Mouse (Mus musculus) G1E (cell line): Measurements from ENCODE around the gene 1810049J17Rik. TPM values are rescaled to one million over a fixed set of nuclear protein-coding genes. Genes with fewer than 3 reads are reported as not detected.

Experiments used
- ATAC-seq: 2 replicates; pipeline ENCODE4 v1.8.0; 2016; ENCODE audit warnings: mild to moderate bottlenecking; ENCODE audit not compliant: insufficient number of reproducible peaks, poor library complexity, low FRiP score, severe bottlenecking; ENCODE audit errors: extremely low read depth
- DNase-seq: peaks from one replicate; pipeline ENCODE4 v3.0.0; 2012; ENCODE audit warnings: low spot score
- H3K27me3 ChIP-seq: 2 replicates; pipeline ENCODE4 v1.6.1; 2012; ENCODE audit warnings: mild to moderate bottlenecking, low read length, inconsistent platforms; ENCODE audit not compliant: insufficient read depth
- H3K36me3 ChIP-seq: replicated peaks from 2 replicates; pipeline ENCODE3; 2012; ENCODE audit warnings: mild to moderate bottlenecking, inconsistent platforms
- H3K4me1 ChIP-seq: 2 replicates; pipeline ENCODE4 v1.6.1; 2012; ENCODE audit warnings: low read depth, low read length, inconsistent platforms, mixed read lengths; ENCODE audit not compliant: insufficient read depth
- H3K4me3 ChIP-seq: 2 replicates; pipeline ENCODE4 v1.5.1; 2012; ENCODE audit warnings: low read depth, mild to moderate bottlenecking, inconsistent platforms, low read length, moderate library complexity, mixed read lengths
- H3K9me3 ChIP-seq: replicated peaks from 2 replicates; pipeline ENCODE4 v1.6.1; 2012; ENCODE audit warnings: inconsistent platforms
- CTCF ChIP-seq: IDR thresholded peaks from 2 replicates; pipeline ENCODE4 v1.5.1; 2012; ENCODE audit warnings: low read depth, low read length, inconsistent platforms, mixed read lengths
- GATA1 ChIP-seq: IDR thresholded peaks from 2 replicates; pipeline ENCODE4 v1.6.1; 2012; ENCODE audit warnings: borderline replicate concordance, low read length, inconsistent platforms, mixed read lengths
- GATA2 ChIP-seq: IDR thresholded peaks from 2 replicates; pipeline ENCODE4 v1.6.1; 2012; ENCODE audit warnings: low read depth, low read length, inconsistent platforms, borderline replicate concordance
- POLR2AphosphoS5 ChIP-seq: IDR thresholded peaks from 2 replicates; pipeline ENCODE4 v1.6.1; 2012; ENCODE audit warnings: low read depth, low read length, inconsistent platforms; ENCODE audit not compliant: insufficient replicate concordance
- TAL1 ChIP-seq: conservative IDR thresholded peaks from 2 replicates; pipeline ENCODE4 v1.6.1; 2012; ENCODE audit warnings: low read depth, low read length, inconsistent platforms, mixed read lengths
- polyA plus RNA-seq: library from polyadenylated mRNA; stranded (reverse); fragments of >175 nt; gene quantifications from 2 replicates; pipeline ENCODE4 v1.2.3, GENCODE M21; 2012
- total RNA-seq, 2 experiments: library from RNA; stranded (forward) in 1 of 2; stranded (reverse) in 1 of 2; fragments of 200-1000 nt in 1 of 2; fragments of >200 nt in 1 of 2; fragmentation: Nextera tagmentation in 1 of 2; gene quantifications; 2 replicates each; pipeline ENCODE4 v1.2.3; 2014 to 2017

Gene 1810049J17Rik
- total and polyA plus RNA-seq, 3 experiments = 0.36 to 0.38 TPM; not detected in 1

DNA sequence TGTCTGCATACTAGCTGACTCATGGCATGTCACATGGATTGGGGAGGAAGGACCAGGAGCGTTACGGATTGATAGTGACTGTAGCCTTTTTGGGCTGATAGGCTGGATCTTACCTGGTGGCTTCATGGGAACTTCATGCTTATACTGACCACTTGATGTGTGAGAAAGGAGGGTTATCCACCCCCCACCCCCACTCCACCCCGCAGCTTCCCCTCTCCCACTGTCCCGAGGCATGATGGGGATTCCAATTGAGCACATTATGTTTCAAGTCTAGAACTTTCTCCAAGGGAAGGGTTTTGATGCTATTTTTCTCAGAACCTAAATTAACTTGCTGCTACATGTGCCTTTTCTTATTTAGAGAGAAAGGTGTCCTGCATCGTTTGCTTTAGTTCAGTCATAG lies 36.7 kb upstream of the 1810049J17Rik start:
- H3K36me3 ChIP-seq = peaks cover 93% of the 10 kb centered on the region

DNA sequence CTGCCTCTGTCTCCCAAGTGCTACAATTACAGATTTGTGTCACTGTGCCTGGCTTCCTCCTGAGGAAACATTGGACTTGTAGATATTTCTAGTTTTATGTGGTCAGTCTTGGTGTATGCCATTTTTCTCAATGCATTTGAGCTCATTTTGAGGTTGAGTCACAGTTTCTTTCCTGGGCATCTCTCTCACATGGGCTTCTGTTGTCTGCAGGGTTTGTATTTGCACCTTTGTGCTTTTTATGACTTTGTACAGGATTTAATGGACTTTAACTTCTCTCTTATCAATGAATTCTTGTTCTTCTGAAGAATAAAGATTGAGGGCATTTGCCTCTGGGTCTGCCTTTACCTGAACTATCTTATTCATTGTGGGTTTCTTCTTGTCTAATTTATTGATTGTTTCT lies 35.8 kb upstream of the 1810049J17Rik start:
- DNase-seq (no peak), ATAC-seq (no peak)
- no peaks in the 10 kb centered on the region for H3K27me3 ChIP-seq
- no peak overlapping the region for H3K4me3 ChIP-seq
- H3K9me3 ChIP-seq = no peaks in the 10 kb centered on the region
- H3K4me1 ChIP-seq = peaks cover 36% of the 10 kb centered on the region
- H3K36me3 ChIP-seq = peaks cover 94% of the 10 kb centered on the region
- TF ChIP-seq POLR2AphosphoS5 = no peak
- TF ChIP-seq TAL1 = no peak

More for the DNA sequence above, 36.7 kb upstream of the 1810049J17Rik start:
- TF ChIP-seq CTCF (no peak), POLR2AphosphoS5 (no peak), GATA1 (no peak), GATA2 (no peak), TAL1 (no peak)
- Histone ChIP-seq H3K27me3 (no peaks in the 10 kb centered on the region), H3K4me1 (peaks cover 44% of the 10 kb centered on the region), H3K9me3 (no peaks in the 10 kb centered on the region), H3K4me3 (no peak overlapping the region)
- ATAC-seq (no peak), DNase-seq (no peak)

DNA sequence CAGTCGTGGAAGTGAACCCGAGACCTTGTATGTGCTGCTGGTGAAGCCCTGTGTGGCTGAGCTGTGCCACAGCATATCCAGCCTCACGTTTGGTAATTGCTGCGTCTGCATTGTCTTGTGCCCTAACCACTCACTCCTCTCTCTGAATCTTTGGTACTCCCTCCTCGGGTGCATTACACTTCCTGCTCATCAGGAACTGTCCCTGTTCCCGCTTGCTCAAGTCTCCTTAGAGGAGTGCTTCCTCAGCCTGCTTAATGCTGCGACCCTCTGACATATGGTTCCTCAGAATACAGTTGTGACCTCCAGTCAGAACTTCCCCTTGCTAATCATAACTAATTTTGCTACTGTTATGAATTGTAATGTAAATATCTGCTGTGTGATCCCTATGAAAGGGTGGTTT lies 34.2 kb upstream of the 1810049J17Rik start:
- Histone ChIP-seq H3K36me3 (peaks cover 93% of the 10 kb centered on the region), H3K4me3 (no peak overlapping the region), H3K27me3 (no peaks in the 10 kb centered on the region), H3K4me1 (peaks cover 40% of the 10 kb centered on the region), H3K9me3 (no peaks in the 10 kb centered on the region)
- no peak for ATAC-seq
- no peak for DNase-seq
- TF ChIP-seq GATA1 (no peak), GATA2 (no peak), POLR2AphosphoS5 (no peak), CTCF (no peak), TAL1 (no peak)

DNA sequence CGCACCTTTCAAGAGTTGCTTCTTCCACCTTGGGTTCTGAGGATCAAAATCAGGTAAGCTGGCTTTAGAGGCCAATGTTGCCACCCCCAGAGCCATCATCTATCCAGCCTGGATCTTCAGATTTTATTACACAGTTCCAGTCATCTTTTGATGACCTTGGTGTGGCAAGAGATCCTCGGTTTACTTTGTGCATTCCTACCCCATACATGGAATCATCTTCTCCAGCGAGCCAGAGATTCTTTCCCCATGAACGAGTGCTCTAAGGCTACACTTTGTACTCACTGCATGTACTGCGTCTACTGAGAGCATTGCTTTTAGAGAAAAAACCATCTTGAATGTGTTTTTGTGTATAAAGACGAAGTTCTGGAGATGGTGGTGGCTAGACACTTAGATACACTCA lies 33.6 kb upstream of the 1810049J17Rik start:
- DNase-seq (no peak), ATAC-seq (no peak)
- H3K27me3 ChIP-seq = no peaks in the 10 kb centered on the region
- peaks cover 89% of the 10 kb centered on the region for H3K36me3 ChIP-seq
- peaks cover 39% of the 10 kb centered on the region for H3K4me1 ChIP-seq
- H3K9me3 ChIP-seq = no peaks in the 10 kb centered on the region
- no peak overlapping the region for H3K4me3 ChIP-seq
- no peak for TF ChIP-seq GATA1
- no peak for TF ChIP-seq POLR2AphosphoS5
- no peak for TF ChIP-seq CTCF
- TF ChIP-seq TAL1 = no peak
- no peak for TF ChIP-seq GATA2

DNA sequence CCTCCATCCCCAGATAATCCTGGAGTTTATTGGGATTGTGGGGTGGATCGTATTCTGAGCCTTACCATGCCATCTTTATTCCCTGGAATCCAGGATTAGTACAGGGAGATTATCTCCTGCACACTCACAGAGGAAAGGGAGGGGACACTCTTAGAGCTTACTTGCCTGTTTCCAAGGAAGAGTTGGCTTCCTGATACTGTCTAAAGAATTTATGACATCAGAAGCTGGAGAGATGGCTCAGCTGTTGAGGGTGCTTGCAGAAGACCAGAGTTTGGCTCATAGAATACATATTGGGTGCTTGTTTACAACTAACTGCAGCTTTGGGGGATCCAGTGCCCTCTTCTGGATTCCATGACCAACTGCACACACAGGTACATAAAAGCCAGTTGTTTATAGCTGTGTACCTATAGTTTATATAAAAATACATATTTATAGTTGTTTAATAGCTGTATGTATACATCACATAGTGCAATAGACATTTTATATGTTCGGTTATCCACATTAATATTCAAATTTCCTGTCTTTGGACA lies 32.6 kb upstream of the 1810049J17Rik start:
- Histone ChIP-seq H3K27me3 (no peaks in the 10 kb centered on the region), H3K4me3 (no peak overlapping the region), H3K4me1 (peaks cover 46% of the 10 kb centered on the region), H3K36me3 (peaks cover 90% of the 10 kb centered on the region), H3K9me3 (no peaks in the 10 kb centered on the region)
- no peak for TF ChIP-seq TAL1
- TF ChIP-seq CTCF = no peak
- no peak for TF ChIP-seq POLR2AphosphoS5
- no peak for TF ChIP-seq GATA2
- no peak for TF ChIP-seq GATA1
- ATAC-seq = no peak; the same call in 1 of the 2 replicates
- no peak for DNase-seq

DNA sequence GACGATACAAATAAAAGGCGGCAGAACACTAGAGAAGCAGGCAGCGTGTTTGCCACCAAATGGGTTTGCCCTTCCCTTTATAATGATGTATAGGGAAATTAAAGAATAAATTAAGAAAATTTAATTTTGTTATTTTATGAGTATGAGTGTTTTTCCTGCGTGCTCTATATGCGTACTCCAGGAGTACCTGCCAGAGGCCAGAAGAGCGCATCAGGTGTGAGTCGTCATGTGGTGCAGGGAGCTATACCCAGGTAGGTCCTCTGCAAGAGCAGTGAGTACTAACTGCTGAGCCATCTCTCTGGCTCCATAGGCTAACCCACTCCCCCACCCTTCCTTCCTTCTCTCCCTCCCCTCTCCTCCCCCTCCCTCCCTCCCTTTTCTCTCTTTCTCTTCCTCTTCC lies 29.8 kb upstream of the 1810049J17Rik start:
- DNase-seq = no peak
- Histone ChIP-seq H3K9me3 (no peaks in the 10 kb centered on the region), H3K4me1 (peaks cover 42% of the 10 kb centered on the region), H3K36me3 (peaks cover 88% of the 10 kb centered on the region), H3K4me3 (no peak overlapping the region), H3K27me3 (no peaks in the 10 kb centered on the region)
- TF ChIP-seq CTCF (no peak), GATA2 (no peak), TAL1 (no peak), GATA1 (no peak), POLR2AphosphoS5 (no peak)
- no peak for ATAC-seq

DNA sequence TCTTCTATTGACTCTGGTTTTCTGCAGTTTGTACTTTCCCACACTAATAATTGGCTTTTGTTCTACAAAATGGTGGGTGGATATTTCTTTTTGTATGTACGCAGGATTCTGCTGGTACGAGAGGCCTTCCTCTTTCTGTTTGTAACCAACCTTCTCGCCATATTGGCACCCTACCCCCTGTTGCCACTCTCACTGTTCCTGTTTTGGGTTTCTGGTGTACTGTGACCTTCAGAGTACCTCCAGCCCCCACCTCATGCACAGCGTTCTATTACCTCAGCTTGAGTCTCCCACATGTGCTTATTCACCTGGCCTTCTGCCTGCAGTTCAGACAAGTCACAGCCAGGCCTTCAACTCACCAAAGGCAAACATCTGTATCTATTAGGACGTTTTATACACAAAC lies 28.1 kb upstream of the 1810049J17Rik start:
- DNase-seq (no peak), ATAC-seq (no peak)
- H3K4me3 ChIP-seq = no peak overlapping the region
- no peaks in the 10 kb centered on the region for H3K27me3 ChIP-seq
- H3K9me3 ChIP-seq = no peaks in the 10 kb centered on the region
- no peak for TF ChIP-seq GATA1
- no peak for TF ChIP-seq POLR2AphosphoS5
- no peak for TF ChIP-seq TAL1
- TF ChIP-seq CTCF = no peak
- no peak for TF ChIP-seq GATA2
- H3K4me1 ChIP-seq = peaks cover 36% of the 10 kb centered on the region
- peaks cover 87% of the 10 kb centered on the region for H3K36me3 ChIP-seq
